Mouse (Mus musculus) brown adipose tissue, adult 24 weeks (tissue): ENCODE measurements around the gene Fam168a. TPM values are rescaled to one million over a fixed set of nuclear protein-coding genes. Genes with fewer than 3 reads are reported as not detected.
A peak's percentile ranks its signal among the peaks of the same experiment; 100 is the strongest.

ENCODE experiments used
- H3K27ac ChIP-seq: fragments of 200-500 bp; replicated peaks from 2 replicates; pipeline ENCODE4 v1.5.1; 2012; ENCODE audit warnings: low read depth, mild to moderate bottlenecking, low read length
- H3K4me1 ChIP-seq: fragments of 200-500 bp; 2 replicates; pipeline ENCODE4 v1.6.1; 2012; ENCODE audit warnings: low read length, mixed read lengths; ENCODE audit not compliant: control insufficient read depth, insufficient read depth, insufficient read length
- H3K4me3 ChIP-seq: fragments of 200-500 bp; 2 replicates; pipeline ENCODE4 v1.5.1; 2012; ENCODE audit warnings: low read depth, mild to moderate bottlenecking, low read length, moderate library complexity; ENCODE audit not compliant: insufficient read depth
- polyA plus RNA-seq: library from polyadenylated mRNA; stranded (reverse); fragments of >200 nt; gene quantifications from 2 replicates; pipeline ENCODE4 v1.2.4, GENCODE M21; 2012; ENCODE audit not compliant: missing spikeins, insufficient read depth, insufficient read length

Gene Fam168a
- polyA plus RNA-seq: 11.6 and 27.2 TPM in 2 replicates

GRCm38 (mm10) chr7:100706143-100706841 is at the start of gene Fam168a:
Gene Fam168a (plus strand): TSS chr7:100706635.
- peak within 1 kb of the TSS; percentile 90 for H3K4me3 ChIP-seq
- peak within 1 kb of the TSS; percentile 89 for H3K27ac ChIP-seq
- peaks cover 7% of the 10 kb centered on the region; the same call in 1 of the 2 replicates for H3K4me1 ChIP-seq

GRCm38 (mm10) chr7:100656739-100657138 is 49.7 kb upstream of the Fam168a start:
- H3K4me3 ChIP-seq: no peak overlapping the region
- no peaks in the 10 kb centered on the region for H3K4me1 ChIP-seq
- no peak overlapping the region for H3K27ac ChIP-seq

- H3K27ac ChIP-seq: no peak overlapping the region
- peak overlapping the region; percentile 29 for H3K4me3 ChIP-seq
These were observed 48.3 kb upstream of the Fam168a start for GRCm38 (mm10) chr7:100658093-100658578.

GRCm38 (mm10) chr7:100661264-100661663 is 45.2 kb upstream of the Fam168a start:
- Histone ChIP-seq H3K4me3 (no peak overlapping the region), H3K27ac (no peak overlapping the region), H3K4me1 (no peaks in the 10 kb centered on the region)

More at GRCm38 (mm10) chr7:100658093-100658578, 48.3 kb upstream of the Fam168a start:
- H3K4me1 ChIP-seq: no peaks in the 10 kb centered on the region

- no peaks in the 10 kb centered on the region for H3K4me1 ChIP-seq
- H3K4me3 ChIP-seq: no peak within 1 kb of the TSS
- no peak within 1 kb of the TSS for H3K27ac ChIP-seq
These were observed 44.2 kb upstream of the Fam168a start, which contains the start of gene Plekhb1 for GRCm38 (mm10) chr7:100662231-100662630. Gene Plekhb1 (minus strand): TSS chr7:100662414.

GRCm38 (mm10) chr7:100663190-100663589 is 43.2 kb upstream of the Fam168a start:
- Histone ChIP-seq H3K4me1 (no peaks in the 10 kb centered on the region), H3K4me3 (no peak overlapping the region), H3K27ac (no peak overlapping the region)

- H3K27ac ChIP-seq: no peak overlapping the region
These were observed 42.6 kb upstream of the Fam168a start for GRCm38 (mm10) chr7:100663729-100664304.

GRCm38 (mm10) chr7:100670646-100671045 is 35.8 kb upstream of the Fam168a start:
- no peak overlapping the region for H3K27ac ChIP-seq
- no peaks in the 10 kb centered on the region for H3K4me1 ChIP-seq

More at GRCm38 (mm10) chr7:100663729-100664304, 42.6 kb upstream of the Fam168a start:
- Histone ChIP-seq H3K4me3 (no peak overlapping the region), H3K4me1 (no peaks in the 10 kb centered on the region)

GRCm38 (mm10) chr7:100673452-100673851 is 33.0 kb upstream of the Fam168a start:
- no peak overlapping the region for H3K27ac ChIP-seq

More at GRCm38 (mm10) chr7:100670646-100671045, 35.8 kb upstream of the Fam168a start:
- no peak overlapping the region for H3K4me3 ChIP-seq

GRCm38 (mm10) chr7:100674941-100675340 is 31.5 kb upstream of the Fam168a start:
- Histone ChIP-seq H3K27ac (no peak overlapping the region), H3K4me3 (no peak overlapping the region), H3K4me1 (no peaks in the 10 kb centered on the region)

More at GRCm38 (mm10) chr7:100673452-100673851, 33.0 kb upstream of the Fam168a start:
- Histone ChIP-seq H3K4me1 (no peaks in the 10 kb centered on the region), H3K4me3 (no peak overlapping the region)

GRCm38 (mm10) chr7:100678052-100678451 is 28.4 kb upstream of the Fam168a start:
- no peak overlapping the region for H3K4me3 ChIP-seq
- no peaks in the 10 kb centered on the region for H3K4me1 ChIP-seq
- H3K27ac ChIP-seq: no peak overlapping the region

- H3K4me3 ChIP-seq: no peak overlapping the region
- H3K4me1 ChIP-seq: no peaks in the 10 kb centered on the region
- H3K27ac ChIP-seq: no peak overlapping the region
These were observed 27.2 kb upstream of the Fam168a start for GRCm38 (mm10) chr7:100678948-100679880.

- Histone ChIP-seq H3K4me1 (no peaks in the 10 kb centered on the region), H3K4me3 (no peak overlapping the region), H3K27ac (no peak overlapping the region)
These were observed 25.3 kb upstream of the Fam168a start for GRCm38 (mm10) chr7:100681132-100681531.

- H3K4me3 ChIP-seq: no peak overlapping the region
- H3K27ac ChIP-seq: no peak overlapping the region
- H3K4me1 ChIP-seq: no peaks in the 10 kb centered on the region
These were observed 23.2 kb upstream of the Fam168a start for GRCm38 (mm10) chr7:100683241-100683640.

- H3K4me3 ChIP-seq: no peak overlapping the region
- no peak overlapping the region for H3K27ac ChIP-seq
- H3K4me1 ChIP-seq: no peaks in the 10 kb centered on the region
These were observed 22.4 kb upstream of the Fam168a start for GRCm38 (mm10) chr7:100684081-100684480.
